Mouse (Mus musculus) testis, adult 2 months (tissue): ENCODE data around the gene Golga4.

Experiments used
- CTCF ChIP-seq: fragments of 200-500 bp; IDR thresholded peaks from 2 replicates; pipeline ENCODE4 v1.5.1; 2012; ENCODE audit warnings: low read depth, mild to moderate bottlenecking, inconsistent platforms, low read length, moderate library complexity; ENCODE audit not compliant: control insufficient read depth, insufficient read depth, insufficient replicate concordance
- POLR2A ChIP-seq: fragments of 200-500 bp; IDR thresholded peaks from 2 replicates; pipeline ENCODE4 v1.6.1; 2012; ENCODE audit warnings: low read depth, mild to moderate bottlenecking, inconsistent platforms, low read length, moderate library complexity; ENCODE audit not compliant: control insufficient read depth

GRCm38 (mm10) chr9:118620807-118621206 lies 114.7 kb downstream of the Golga4 start:
- TF ChIP-seq POLR2A = no peak
- TF ChIP-seq CTCF = no peak
